Mouse (Mus musculus): Measurements from ENCODE around the gene Lsm2.

DNA sequence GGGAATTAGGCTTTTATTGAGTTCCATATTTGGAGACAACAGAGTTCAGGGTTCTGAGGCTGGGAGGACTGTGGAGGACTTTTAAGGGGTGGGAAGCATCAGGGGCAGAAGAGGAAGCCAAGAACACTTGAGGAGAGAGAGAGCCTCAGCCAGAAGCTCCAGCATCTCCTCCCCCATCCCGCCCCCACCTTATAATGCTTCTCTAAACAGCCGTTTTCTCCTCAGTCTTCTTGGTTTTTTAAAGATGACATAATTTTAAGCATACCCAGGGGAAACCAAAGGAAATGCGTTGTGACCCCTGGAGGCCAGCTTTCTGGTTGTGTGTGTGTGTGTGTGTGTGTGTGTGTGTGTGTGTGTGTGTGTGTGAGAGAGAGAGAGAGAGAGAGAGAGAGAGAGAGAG is 19.5 kb upstream of the Lsm2 start:
- TF ChIP-seq CTCF (IDR thresholded peaks at IDR 0.05; ENCODE audit: low read depth) (no peak), EP300 (IDR thresholded peaks at IDR 0.05; ENCODE audit: low read depth) (no peak)

Data from liver, postnatal 0 days (tissue).